Mouse (Mus musculus) midbrain, embryonic 13.5 days (tissue): ENCODE data around the gene Dagla. TPM values are rescaled to one million over a fixed set of nuclear protein-coding genes. Genes with fewer than 3 reads are reported as not detected.
A peak's percentile ranks its signal among the peaks of the same experiment; 100 is the strongest.

Experiments
- ATAC-seq: fragments of 200-750 bp; cut with Nextera tagmentation; 2 replicates; pipeline ENCODE4 v1.8.0; 2017; ENCODE audit warnings: mild to moderate bottlenecking, moderate TSS enrichment, moderate library complexity
- H3K27ac ChIP-seq: fragments of 300-500 bp; sonication (generic); 2 replicates; pipeline ENCODE4 v1.5.1; 2015; ENCODE audit warnings: inconsistent platforms, mild to moderate bottlenecking, moderate library complexity
- H3K27me3 ChIP-seq: fragments of 300-500 bp; sonication (generic); 2 replicates; pipeline ENCODE4 v1.6.1; 2015; ENCODE audit warnings: mild to moderate bottlenecking, inconsistent platforms
- H3K36me3 ChIP-seq: fragments of 300-500 bp; sonication (generic); 2 replicates; pipeline ENCODE4 v1.6.1; 2015; ENCODE audit warnings: mild to moderate bottlenecking, inconsistent platforms
- H3K4me1 ChIP-seq: fragments of 300-500 bp; sonication (generic); replicated peaks from 2 replicates; pipeline ENCODE4 v1.6.1; 2015; ENCODE audit warnings: inconsistent platforms
- H3K4me2 ChIP-seq: fragments of 300-500 bp; sonication (generic); replicated peaks from 2 replicates; pipeline ENCODE4 v1.6.1; 2015; ENCODE audit warnings: moderate library complexity, mild to moderate bottlenecking, inconsistent platforms
- H3K4me3 ChIP-seq: fragments of 300-500 bp; sonication (generic); replicated peaks from 2 replicates; pipeline ENCODE4 v1.5.1; 2015; ENCODE audit warnings: mild to moderate bottlenecking, inconsistent platforms
- H3K9ac ChIP-seq: fragments of 300-500 bp; sonication (generic); replicated peaks from 2 replicates; pipeline ENCODE4 v1.6.1; 2015; ENCODE audit warnings: mild to moderate bottlenecking, inconsistent platforms
- H3K9me3 ChIP-seq: fragments of 300-500 bp; sonication (generic); 2 replicates; pipeline ENCODE4 v1.6.1; 2016; ENCODE audit warnings: mild to moderate bottlenecking, inconsistent platforms
- WGBS: fragments of 180-500 bp; shearing (Covaris S2); methylation state at CpG from one replicate; pipeline ENCODE4 v1.1.7; 2015; 5-methylcytosine and 5-hydroxymethylcytosine counted together
- polyA plus RNA-seq: library from polyadenylated mRNA; unstranded; fragments of >200 nt; fragmentation: Nextera tagmentation; extraction: Ambion mirVana; gene quantifications from 2 replicates; pipeline ENCODE4 v1.2.1, GENCODE M21; 2015

The Dagla gene
- polyA plus RNA-seq, 1 experiment from 2014 or later: 5.3 TPM

GRCm38 (mm10) chr19:10258279-10259011 lies 46.2 kb downstream of the Dagla start:
- ATAC-seq: peak; percentile 78
- no peak overlapping the region for H3K27ac ChIP-seq
- WGBS: 21% methylated on average over 6 of the region's 6 CpGs
- H3K9ac ChIP-seq: no peak overlapping the region
- no peaks in the 10 kb centered on the region for H3K9me3 ChIP-seq
- H3K4me1 ChIP-seq: no peaks in the 10 kb centered on the region
- H3K4me3 ChIP-seq: no peak overlapping the region
- peaks cover 22% of the 10 kb centered on the region for H3K36me3 ChIP-seq
- H3K4me2 ChIP-seq: no peak overlapping the region
- H3K27me3 ChIP-seq: peaks cover 3% of the 10 kb centered on the region; the same call in 1 of the 2 replicates

GRCm38 (mm10) chr19:10248128-10248527 lies 56.5 kb downstream of the Dagla start:
- 61% methylated on average over 20 of the region's 20 CpGs for WGBS
- H3K27ac ChIP-seq: no peak overlapping the region
- no peak overlapping the region for H3K9ac ChIP-seq
- H3K36me3 ChIP-seq: peaks cover 16% of the 10 kb centered on the region; the same call in 1 of the 2 replicates
- H3K4me2 ChIP-seq: no peak overlapping the region
- no peak overlapping the region for H3K4me3 ChIP-seq
- H3K9me3 ChIP-seq: no peaks in the 10 kb centered on the region
- peaks cover 5% of the 10 kb centered on the region for H3K4me1 ChIP-seq
- ATAC-seq: no peak
- 0 out of 2 replicates have a peak, but pooled peaks cover 4% of the 10 kb centered on the region for H3K27me3 ChIP-seq

DNA sequence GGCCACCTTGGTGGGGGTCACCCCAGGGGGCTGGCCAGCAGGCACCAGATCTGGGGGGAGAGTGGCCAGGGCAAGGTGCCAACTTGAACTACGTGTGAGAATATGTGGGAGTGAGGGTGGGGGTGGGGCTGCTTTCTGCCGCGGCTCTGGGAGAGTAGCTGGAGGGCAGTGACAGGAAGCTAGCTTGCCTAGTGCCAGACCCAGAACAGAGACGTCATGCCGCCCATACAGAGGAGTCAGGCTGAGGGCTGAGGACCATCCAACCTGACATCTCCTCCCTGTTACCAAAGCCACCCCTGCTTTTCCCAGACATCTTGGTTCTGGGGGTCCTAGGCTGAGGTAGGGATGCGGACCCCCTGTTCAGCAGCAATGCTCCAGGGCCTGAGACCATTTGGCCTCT lies 57.5 kb downstream of the Dagla start:
- Histone ChIP-seq H3K9me3 (no peaks in the 10 kb centered on the region), H3K4me2 (no peak overlapping the region), H3K4me3 (no peak overlapping the region), H3K4me1 (peaks cover 10% of the 10 kb centered on the region), H3K27me3 (0 out of 2 replicates have a peak, but pooled peaks cover 4% of the 10 kb centered on the region), H3K9ac (no peak overlapping the region; the same call in 1 of the 2 replicates), H3K36me3 (peaks cover 11% of the 10 kb centered on the region; the same call in 1 of the 2 replicates), H3K27ac (no peak overlapping the region)
- 51% methylated on average over 6 of the region's 6 CpGs for WGBS
- no peak for ATAC-seq

GRCm38 (mm10) chr19:10244183-10244582 lies 60.5 kb downstream of the Dagla start:
- WGBS: 16% methylated on average over 3 of the region's 3 CpGs
- Histone ChIP-seq H3K9me3 (no peaks in the 10 kb centered on the region), H3K4me3 (no peak overlapping the region), H3K27me3 (peaks cover 21% of the 10 kb centered on the region), H3K4me2 (no peak overlapping the region), H3K4me1 (peaks cover 19% of the 10 kb centered on the region), H3K27ac (no peak overlapping the region), H3K36me3 (peaks cover 11% of the 10 kb centered on the region; the same call in 1 of the 2 replicates), H3K9ac (no peak overlapping the region)
- ATAC-seq: no peak

- Histone ChIP-seq H3K4me3 (no peak overlapping the region), H3K27ac (no peak overlapping the region)
- WGBS: 0% methylated on average over 8 of the region's 8 CpGs
Observed at GRCm38 (mm10) chr19:10242916-10243315, 61.8 kb downstream of the Dagla start.

DNA sequence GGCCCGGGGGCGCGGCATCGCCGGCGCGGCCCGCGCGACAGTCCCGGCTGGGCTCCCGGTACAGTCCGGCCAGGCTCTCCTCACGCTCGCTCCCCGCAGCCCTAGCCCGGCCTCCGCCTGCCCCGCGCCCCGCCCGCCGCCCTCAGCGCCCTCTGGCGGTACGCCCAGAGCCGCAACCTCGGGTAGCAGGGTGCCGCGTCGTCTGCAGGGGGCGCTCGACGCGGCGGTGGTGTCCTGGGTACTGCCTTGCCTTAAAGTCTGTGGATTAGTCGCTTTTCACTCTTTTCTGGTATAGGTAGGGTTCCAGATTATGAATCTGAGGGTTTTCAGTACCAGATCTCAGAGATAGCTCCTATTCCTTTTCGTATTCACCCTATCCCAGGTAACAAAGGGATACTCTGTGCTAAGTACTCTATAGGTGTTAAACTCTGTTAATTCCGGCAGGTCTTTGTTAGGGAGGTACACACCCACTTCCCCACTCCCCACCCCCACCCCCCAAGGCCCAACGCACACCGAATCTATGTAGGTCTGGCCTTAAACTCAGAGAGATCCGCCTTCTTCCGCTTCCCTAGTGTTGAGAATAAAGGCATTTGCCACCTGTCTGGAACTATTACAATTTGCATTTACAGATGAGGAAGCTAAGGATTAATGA lies 63.9 kb downstream of the Dagla start, which contains the start of gene Myrf:
TSS of gene Myrf (minus strand) at position 95 of the 652 bp plus-strand sequence.
- Histone ChIP-seq H3K36me3 (no peaks in the 10 kb centered on the region), H3K27ac (no peak within 1 kb of the TSS), H3K9ac (peak within 1 kb of the TSS; percentile 40), H3K4me2 (peak within 1 kb of the TSS; percentile 57), H3K27me3 (peaks cover 25% of the 10 kb centered on the region), H3K4me3 (peak within 1 kb of the TSS; percentile 37), H3K9me3 (no peaks in the 10 kb centered on the region), H3K4me1 (peaks cover 19% of the 10 kb centered on the region)
- peak; percentile 81 for ATAC-seq
- WGBS: 8% methylated on average over 43 of the region's 43 CpGs

More at GRCm38 (mm10) chr19:10242916-10243315, 61.8 kb downstream of the Dagla start:
- H3K27me3 ChIP-seq: peaks cover 28% of the 10 kb centered on the region
- no peak overlapping the region for H3K9ac ChIP-seq
- H3K4me2 ChIP-seq: no peak overlapping the region
- H3K36me3 ChIP-seq: 0 out of 2 replicates have a peak, but pooled peaks cover 5% of the 10 kb centered on the region
- peaks cover 19% of the 10 kb centered on the region for H3K4me1 ChIP-seq
- no peak for ATAC-seq
- H3K9me3 ChIP-seq: no peaks in the 10 kb centered on the region

DNA sequence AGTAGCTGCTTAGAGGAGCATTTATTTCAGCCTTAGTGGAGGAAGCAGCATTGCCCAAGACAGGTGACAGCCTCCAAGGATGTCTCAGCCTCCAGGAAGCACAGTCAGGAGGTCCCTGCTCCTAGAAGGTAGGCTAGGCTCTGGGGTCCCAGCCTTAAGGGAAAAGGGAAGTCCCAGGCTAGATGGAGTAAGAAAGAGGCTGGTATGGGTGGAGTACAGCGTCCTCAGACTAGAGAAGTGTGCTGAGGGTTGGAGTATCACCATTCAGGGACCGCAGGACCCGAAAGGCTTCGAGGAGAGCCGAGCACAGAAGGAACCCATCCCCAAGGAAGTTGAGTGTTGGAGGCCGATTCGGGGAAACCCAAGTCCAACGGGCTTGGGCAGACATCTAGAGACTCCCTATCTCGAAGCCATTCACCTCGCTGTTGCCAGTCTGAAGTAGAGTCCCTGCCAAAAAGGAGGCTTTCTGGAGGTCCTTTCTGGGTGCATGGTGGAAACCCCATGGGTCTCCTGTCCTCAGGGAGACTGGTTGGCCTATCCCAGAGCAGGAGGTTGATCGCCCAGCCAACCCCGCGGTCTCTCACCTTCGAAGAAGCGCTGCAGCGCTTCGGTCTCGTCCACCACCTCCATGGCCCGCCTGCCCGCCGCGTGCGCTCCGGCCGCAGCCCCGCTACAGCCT lies 64.6 kb downstream of the Dagla start:
- no peak overlapping the region for H3K27ac ChIP-seq
- no peaks in the 10 kb centered on the region for H3K9me3 ChIP-seq
- peaks cover 25% of the 10 kb centered on the region for H3K27me3 ChIP-seq
- peak overlapping the region; percentile 57 for H3K4me2 ChIP-seq
- peaks cover 19% of the 10 kb centered on the region for H3K4me1 ChIP-seq
- peak overlapping the region; percentile 40 for H3K9ac ChIP-seq
- WGBS: 3% methylated on average over 26 of the region's 26 CpGs
- peak overlapping the region; percentile 37 for H3K4me3 ChIP-seq
- no peak; the same call in 1 of the 2 replicates for ATAC-seq
- no peaks in the 10 kb centered on the region for H3K36me3 ChIP-seq

- WGBS: 46% methylated on average over 2 of the region's 2 CpGs
- H3K4me3 ChIP-seq: no peak overlapping the region
- H3K27me3 ChIP-seq: peaks cover 25% of the 10 kb centered on the region
- no peaks in the 10 kb centered on the region for H3K36me3 ChIP-seq
- no peak overlapping the region for H3K4me2 ChIP-seq
- peaks cover 19% of the 10 kb centered on the region for H3K4me1 ChIP-seq
- no peak overlapping the region for H3K9ac ChIP-seq
- no peak overlapping the region for H3K27ac ChIP-seq
- no peaks in the 10 kb centered on the region for H3K9me3 ChIP-seq
- no peak for ATAC-seq
Observed at GRCm38 (mm10) chr19:10239419-10239818, 65.3 kb downstream of the Dagla start.

DNA sequence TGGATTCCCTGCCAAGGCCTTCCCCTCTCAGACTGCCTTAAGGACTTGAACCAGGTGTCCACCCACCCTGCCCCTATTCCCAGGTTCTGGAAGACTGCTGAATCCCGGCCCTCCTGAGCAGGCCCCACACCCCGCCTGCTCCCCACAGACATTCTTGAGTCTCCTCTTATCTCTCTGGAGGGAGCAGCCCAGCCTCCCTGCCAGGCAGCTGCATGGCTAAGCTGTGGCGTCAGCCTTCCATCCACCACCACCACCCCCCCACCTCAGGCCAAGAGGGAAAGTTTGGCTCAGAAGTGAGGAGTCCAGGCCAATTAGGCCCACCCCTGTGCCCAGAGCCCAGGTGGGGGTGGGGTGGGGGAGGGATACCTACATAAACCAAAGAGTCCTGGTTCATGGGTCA lies 66.2 kb downstream of the Dagla start:
- WGBS: 59% methylated on average over 3 of the region's 3 CpGs
- H3K9ac ChIP-seq: no peak overlapping the region

DNA sequence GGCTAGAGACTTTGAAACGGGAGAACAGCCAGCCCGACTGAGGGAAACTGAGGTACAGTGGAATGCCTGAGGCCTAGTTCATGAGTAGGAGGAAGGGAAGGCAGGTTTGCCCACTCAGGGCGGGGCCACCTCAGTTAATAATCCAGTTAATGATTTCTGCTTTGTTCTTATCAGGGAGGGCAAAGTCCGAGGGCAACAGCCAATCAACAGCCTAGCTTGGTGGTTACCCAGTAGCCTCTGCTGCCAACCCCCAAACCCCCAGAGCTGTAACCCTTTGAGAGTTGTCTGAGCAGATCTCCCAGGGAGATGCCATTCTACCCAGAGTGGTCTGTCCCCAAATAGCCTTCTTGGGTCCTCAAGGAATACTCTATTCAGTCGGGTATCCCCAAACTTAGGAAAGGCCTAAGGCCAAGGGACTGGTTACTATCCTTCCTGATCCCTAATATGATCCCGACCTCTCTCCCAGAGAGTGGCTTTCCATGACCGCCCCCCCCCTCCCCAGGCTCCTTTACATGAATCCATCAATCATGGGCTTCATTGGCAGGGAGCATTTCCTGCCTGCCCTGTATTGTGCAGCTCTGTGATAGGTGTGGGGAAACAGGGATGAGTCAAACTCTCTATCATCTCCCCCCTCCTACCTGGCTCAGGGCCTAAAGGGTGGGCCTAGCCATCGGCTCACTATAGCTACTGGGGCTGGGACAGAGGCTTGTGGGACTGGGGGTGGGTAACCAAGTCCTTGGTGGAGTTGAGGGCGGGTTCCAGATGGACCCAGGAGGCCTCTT lies 68.7 kb downstream of the Dagla start:
- no peak for ATAC-seq
- Histone ChIP-seq H3K27ac (no peak overlapping the region), H3K4me2 (no peak overlapping the region), H3K36me3 (no peaks in the 10 kb centered on the region), H3K4me3 (no peak overlapping the region), H3K9me3 (no peaks in the 10 kb centered on the region), H3K27me3 (peaks cover 25% of the 10 kb centered on the region), H3K4me1 (peaks cover 14% of the 10 kb centered on the region), H3K9ac (no peak overlapping the region)
- 84% methylated on average over 9 of the region's 9 CpGs for WGBS

More for the DNA sequence above, 66.2 kb downstream of the Dagla start:
- no peaks in the 10 kb centered on the region for H3K9me3 ChIP-seq
- H3K36me3 ChIP-seq: no peaks in the 10 kb centered on the region
- ATAC-seq: no peak
- no peak overlapping the region for H3K4me3 ChIP-seq
- no peak overlapping the region for H3K4me2 ChIP-seq
- H3K4me1 ChIP-seq: peaks cover 17% of the 10 kb centered on the region
- H3K27ac ChIP-seq: no peak overlapping the region
- H3K27me3 ChIP-seq: peaks cover 25% of the 10 kb centered on the region

DNA sequence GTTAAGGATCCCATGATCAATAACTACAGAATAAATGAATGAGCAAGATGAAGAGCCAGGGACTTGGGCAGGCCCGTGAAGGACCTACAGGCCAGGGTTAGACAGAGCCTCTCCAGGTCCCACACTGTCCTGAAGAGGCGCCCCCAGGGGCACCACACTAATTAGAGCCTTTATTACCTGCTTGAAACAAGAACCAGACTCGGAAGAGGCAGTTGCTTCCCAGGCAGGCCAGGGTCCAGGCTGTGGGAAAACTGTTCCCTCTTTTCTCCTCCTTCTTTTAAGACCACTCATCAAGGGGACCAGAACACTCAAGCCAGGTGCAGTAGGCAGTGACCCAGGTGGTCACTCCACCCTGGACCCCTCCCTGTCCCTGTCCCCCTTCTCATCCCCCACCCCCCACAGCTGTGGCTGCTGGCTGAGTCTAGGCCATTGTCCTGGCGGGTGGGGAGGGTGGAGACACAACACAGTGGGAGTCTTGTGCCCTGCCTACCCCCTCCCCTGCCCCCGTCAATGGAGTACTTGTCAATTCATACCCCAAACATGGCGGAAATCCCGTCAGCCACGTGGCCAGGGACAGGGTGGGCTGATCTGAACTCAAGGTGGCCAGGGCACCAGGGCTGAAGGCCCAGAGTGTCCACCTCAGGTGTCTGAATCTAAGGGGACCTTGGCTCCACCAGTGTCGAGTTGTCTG lies 72.2 kb downstream of the Dagla start:
- Histone ChIP-seq H3K27me3 (no peaks in the 10 kb centered on the region; the same call in 1 of the 2 replicates), H3K4me1 (peaks cover 7% of the 10 kb centered on the region; the same call in 1 of the 2 replicates), H3K4me3 (no peak overlapping the region), H3K36me3 (no peaks in the 10 kb centered on the region), H3K9ac (no peak overlapping the region), H3K27ac (no peak overlapping the region), H3K4me2 (no peak overlapping the region), H3K9me3 (no peaks in the 10 kb centered on the region)
- ATAC-seq: no peak
- WGBS: 35% methylated on average over 9 of the region's 9 CpGs
